Mouse (Mus musculus) ES-E14 (cell line): ENCODE measurements at regions not wholly inside any gene's neighbourhood (a gene's known extent, or its start where the extent isn't known, plus 50 kb on each side); places are given as distances from the start of the nearest gene placed in this dataset.

ENCODE experiments used
- DNase-seq: peaks from one replicate; pipeline ENCODE4 v3.0.0-alpha.2; 2013; ENCODE audit warnings: low read depth, low spot score
- H3K27ac ChIP-seq: 2 replicates; pipeline ENCODE4 v1.5.1; 2012; ENCODE audit warnings: low read depth, mild to moderate bottlenecking, low read length, moderate library complexity, mixed read lengths; ENCODE audit not compliant: poor library complexity, insufficient read depth, severe bottlenecking
- H3K36me3 ChIP-seq: 2 replicates; pipeline ENCODE4 v1.6.1; 2012; ENCODE audit warnings: mild to moderate bottlenecking, low read length, moderate library complexity, mixed read lengths; ENCODE audit not compliant: control insufficient read depth, poor library complexity, insufficient read depth, severe bottlenecking
- H3K4me1 ChIP-seq, 2 experiments: fragments of 150-350 bp in 1 of 2; sonication (generic) in 1 of 2; 2 replicates each; pipeline ENCODE4 v1.6.1; 2012; ENCODE audit warnings: low read length in 2 of 2, mild to moderate bottlenecking in 1 of 2, mixed read lengths in 1 of 2; ENCODE audit not compliant: control insufficient read depth in 2 of 2, insufficient read depth in 2 of 2, poor library complexity in 1 of 2
- H3K4me3 ChIP-seq, 2 experiments: fragments of 150-350 bp in 1 of 2; sonication (generic) in 1 of 2; 2 replicates each; pipeline ENCODE4 v1.5.1; 2012; ENCODE audit warnings: low read length in 2 of 2, low read depth in 1 of 2, mild to moderate bottlenecking in 1 of 2, mixed read lengths in 1 of 2; ENCODE audit not compliant: insufficient read depth in 1 of 2, poor library complexity in 1 of 2, severe bottlenecking in 1 of 2
- H3K9ac ChIP-seq: 2 replicates; pipeline ENCODE4 v1.6.1; 2012; ENCODE audit warnings: low read depth, mild to moderate bottlenecking, low read length, mixed read lengths; ENCODE audit not compliant: poor library complexity, insufficient read depth, severe bottlenecking
- H3K9me3 ChIP-seq: fragments of 150-350 bp; sonication (generic); 2 replicates; pipeline ENCODE4 v1.6.1; 2012; ENCODE audit warnings: low read depth, mild to moderate bottlenecking, low read length; ENCODE audit not compliant: control insufficient read depth, insufficient read depth
- CHD2 ChIP-seq: IDR thresholded peaks from 2 replicates; pipeline ENCODE4 v1.6.1; 2014; ENCODE audit warnings: mild to moderate bottlenecking, low read depth, low read length, inconsistent platforms
- HCFC1 ChIP-seq: IDR thresholded peaks from 2 replicates; pipeline ENCODE4 v1.6.1; 2012; ENCODE audit warnings: low read length, inconsistent platforms, borderline replicate concordance; ENCODE audit not compliant: insufficient read depth
- MAFK ChIP-seq: IDR thresholded peaks from 2 replicates; pipeline ENCODE4 v1.6.1; 2014; ENCODE audit warnings: mild to moderate bottlenecking, low read depth, low read length, inconsistent platforms; ENCODE audit not compliant: insufficient read depth
- ZC3H11A ChIP-seq: IDR thresholded peaks from 2 replicates; pipeline ENCODE4 v1.6.1; 2012; ENCODE audit warnings: low read depth, mild to moderate bottlenecking, inconsistent platforms, low read length, borderline replicate concordance
- ZNF384 ChIP-seq: IDR thresholded peaks from 2 replicates; pipeline ENCODE4 v1.6.1; 2012; ENCODE audit warnings: low read depth, low read length, inconsistent platforms
- in situ Hi-C, 2 experiments: fragments of 600-800 bp; cut with MboI; formaldehyde crosslinking; loops; one replicate each; pipeline ENCODE4 v1.15.1; 2025; ENCODE audit warnings: low sequenced_read_pairs in 2 of 2, inconsistent platforms in 1 of 2; ENCODE audit not compliant: unreplicated experiment in 2 of 2

GRCm38 (mm10) chr2:159343624-159344560 is 549.3 kb downstream of the Dhx35 start:
- Histone ChIP-seq H3K4me1 (no peaks in the 10 kb centered on the region), H3K36me3 (no peaks in the 10 kb centered on the region), H3K9ac (no peak overlapping the region), H3K27ac (no peak overlapping the region), H3K9me3 (no peaks in the 10 kb centered on the region), H3K4me3 (no peak overlapping the region)
- in situ Hi-C loops: no loop called here
- no peak for DNase-seq
- no peak for TF ChIP-seq ZC3H11A
- TF ChIP-seq MAFK: no peak
- no peak for TF ChIP-seq ZNF384
- TF ChIP-seq HCFC1: no peak
- TF ChIP-seq CHD2: no peak

GRCm38 (mm10) chr2:159354247-159354646 is 559.6 kb downstream of the Dhx35 start:
- no peaks in the 10 kb centered on the region for H3K9me3 ChIP-seq
- no peak overlapping the region for H3K9ac ChIP-seq
- in situ Hi-C loops: no loop called here
- H3K36me3 ChIP-seq: no peaks in the 10 kb centered on the region
- TF ChIP-seq CHD2 (no peak), MAFK (no peak), HCFC1 (no peak), ZC3H11A (no peak), ZNF384 (no peak)
- H3K4me1 ChIP-seq: no peaks in the 10 kb centered on the region
- no peak overlapping the region for H3K27ac ChIP-seq
- no peak for DNase-seq
- no peak overlapping the region for H3K4me3 ChIP-seq

DNA sequence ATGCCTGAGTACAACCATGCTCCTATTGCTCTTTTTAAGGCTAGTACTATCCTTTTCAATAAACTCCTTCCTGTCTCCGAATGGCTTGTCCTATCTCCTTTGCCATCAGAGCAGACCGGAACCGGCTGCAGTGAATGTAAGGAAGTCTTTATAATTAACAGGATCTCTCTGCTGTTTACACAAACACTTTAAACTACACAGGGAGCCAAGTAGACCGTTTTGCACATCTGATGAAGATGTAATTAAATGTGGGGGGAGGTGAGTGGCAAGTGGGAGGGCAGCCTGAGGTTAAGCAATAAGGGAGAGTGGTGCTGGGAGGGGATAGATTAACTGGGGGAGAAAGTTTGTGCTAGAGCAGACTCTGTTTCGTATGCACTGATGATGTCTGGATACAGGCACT is 561.9 kb downstream of the Dhx35 start:
- Histone ChIP-seq H3K4me1 (no peaks in the 10 kb centered on the region), H3K27ac (no peak overlapping the region), H3K36me3 (no peaks in the 10 kb centered on the region), H3K4me3 (no peak overlapping the region), H3K9ac (no peak overlapping the region), H3K9me3 (no peaks in the 10 kb centered on the region)
- in situ Hi-C loops: no loop called here
- TF ChIP-seq ZC3H11A (no peak), HCFC1 (no peak), CHD2 (no peak), MAFK (no peak), ZNF384 (no peak)
- DNase-seq: no peak

- no peak for DNase-seq
- Histone ChIP-seq H3K27ac (no peak overlapping the region), H3K4me3 (no peak overlapping the region), H3K9me3 (no peaks in the 10 kb centered on the region), H3K36me3 (no peaks in the 10 kb centered on the region), H3K4me1 (no peaks in the 10 kb centered on the region), H3K9ac (no peak overlapping the region)
- TF ChIP-seq ZC3H11A: no peak
- no peak for TF ChIP-seq CHD2
- in situ Hi-C loops: no loop called here
Measured at GRCm38 (mm10) chr2:159361371-159361770, 566.8 kb downstream of the Dhx35 start.

DNA sequence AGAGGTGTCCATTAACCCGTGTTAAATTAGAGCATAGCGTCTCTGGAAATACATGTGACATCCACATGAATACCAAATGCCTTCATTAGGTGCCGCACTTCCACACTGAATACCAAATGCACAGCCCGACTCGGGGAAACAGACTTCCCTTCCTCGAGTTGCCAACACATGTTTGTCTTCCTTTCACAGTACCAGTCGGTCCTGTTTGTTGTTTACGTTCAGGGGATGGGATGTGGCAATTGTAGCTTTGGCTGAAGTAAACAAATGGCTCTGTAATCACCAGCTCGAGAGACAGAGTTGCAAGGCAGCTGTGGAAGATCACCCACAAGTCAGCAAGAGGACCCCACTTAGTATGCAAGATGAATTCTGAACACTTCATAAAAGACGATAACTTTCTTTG is 598.3 kb downstream of the Dhx35 start:
- in situ Hi-C loops: no loop called here
- no peaks in the 10 kb centered on the region for H3K4me1 ChIP-seq
- H3K4me3 ChIP-seq: no peak overlapping the region
- no peak overlapping the region for H3K9ac ChIP-seq
- no peak for TF ChIP-seq CHD2
- H3K36me3 ChIP-seq: no peaks in the 10 kb centered on the region
- no peak overlapping the region for H3K27ac ChIP-seq
- H3K9me3 ChIP-seq: no peaks in the 10 kb centered on the region
- DNase-seq: no peak
